26 mouse cellular contexts compared by ENCODE assay signal in genomic region chr11:116704336-116705035, GRCm38 (mm10). TPM values are rescaled to one million over a fixed set of nuclear protein-coding genes. Genes with fewer than 3 reads are reported as not detected.
A peak's percentile ranks its signal among the peaks of the same experiment; 100 is the strongest.
DNase-seq lines count a peak whose midpoint lies in the region; ATAC-seq and TF ChIP-seq lines count a peak whose summit lies in the region.
"Had no signal": no experiment of that assay in that cellular context is flagged by ENCODE, and none has a peak within 500 bp of the region (broad histone marks: within the 10 kb centered on the region; RNA-seq: fewer than 3 reads in every experiment).

No protein-coding gene starts in this region.

- no peak for ATAC-seq in heart, embryonic 12.5 days (ENCODE audit: insufficient number of reproducible peaks, low FRiP score)
- no peak for ATAC-seq in lung, postnatal 0 days
- ATAC-seq: forebrain, embryonic 13.5 days; hindbrain, embryonic 16.5 days; intestine, embryonic 15.5 days; midbrain, embryonic 15.5 days had no signal

- peak; percentile 18 to 31 for DNase-seq in heart, adult 9 months (ENCODE audit: low spot score in 2 of 2)
- no peak for DNase-seq in lung, postnatal 0 days (ENCODE audit: low spot score)
- DNase-seq in lung, adult 2 months, result no peak
- DNase-seq in R1 (ENCODE audit: low read depth, low spot score), result peak; percentile 86
- no peak for DNase-seq in embryo, embryonic 11 days
- no peak for DNase-seq in right cerebral cortex, adult 18-20 months
- DNase-seq: adrenal gland, adult 2 months; cerebellum, adult 11-12 months; cerebellum, postnatal 10 days; kidney, adult 9 months; layer of hippocampus, adult 9-11 months; liver, embryonic 13.5 days; retina, postnatal 1 day; thymus, adult 2 months; thymus, postnatal 4 days had no signal

- no peak overlapping the region for H3K9ac ChIP-seq in heart, embryonic 12.5 days
- no peak overlapping the region for H3K9ac ChIP-seq in lung, postnatal 0 days (replicated peaks; ENCODE audit: low read depth)
- H3K9ac ChIP-seq: embryonic facial prominence, embryonic 12.5 days; forebrain, embryonic 13.5 days; heart, embryonic 15.5 days; intestine, embryonic 15.5 days; liver, embryonic 13.5 days; midbrain, embryonic 15.5 days; neural tube, embryonic 12.5 days; stomach, embryonic 15.5 days had no signal

- no peak for TF ChIP-seq EP300 in lung, postnatal 0 days (IDR thresholded peaks at IDR 0.05)

- H3K27me3 ChIP-seq in heart, embryonic 12.5 days (replicated peaks), result no peaks in the 10 kb centered on the region
- no peaks in the 10 kb centered on the region for H3K27me3 ChIP-seq in lung, postnatal 0 days (replicated peaks; ENCODE audit: insufficient read depth, low read length)
- H3K27me3 ChIP-seq: embryonic facial prominence, embryonic 12.5 days; forebrain, embryonic 13.5 days; heart, embryonic 15.5 days; intestine, embryonic 15.5 days; liver, embryonic 13.5 days; midbrain, embryonic 15.5 days; neural tube, embryonic 12.5 days; stomach, embryonic 15.5 days had no signal

- H3K27ac ChIP-seq in heart, embryonic 12.5 days (ENCODE audit: poor library complexity, severe bottlenecking), result no peak overlapping the region
- peak overlapping the region; percentile 34; the same call in 1 of the 2 replicates for H3K27ac ChIP-seq in lung, postnatal 0 days (ENCODE audit: low read length)
- H3K27ac ChIP-seq: embryonic facial prominence, embryonic 12.5 days; forebrain, embryonic 13.5 days; heart, embryonic 15.5 days; hindbrain, embryonic 10.5 days; intestine, embryonic 15.5 days; liver, embryonic 13.5 days; macrophage; midbrain, embryonic 15.5 days; neural tube, embryonic 12.5 days; stomach, embryonic 15.5 days had no signal

- peaks cover 8% of the 10 kb centered on the region; the same call in 1 of the 2 replicates for H3K4me1 ChIP-seq in heart, embryonic 12.5 days (replicated peaks)
- H3K4me1 ChIP-seq in lung, postnatal 0 days (ENCODE audit: insufficient read depth, low read depth, low read length), result no peaks in the 10 kb centered on the region
- H3K4me1 ChIP-seq in lung, adult 2 months (ENCODE audit: control insufficient read depth, insufficient read depth, low read length), result 0 out of 2 replicates have a peak, but pooled peaks cover 3% of the 10 kb centered on the region
- H3K4me1 ChIP-seq: embryonic facial prominence, embryonic 12.5 days; hindbrain, embryonic 10.5 days; intestine, embryonic 15.5 days; liver, embryonic 13.5 days; midbrain, embryonic 15.5 days; neural tube, embryonic 12.5 days; stomach, embryonic 15.5 days had no signal

- peaks cover 6% of the 10 kb centered on the region; the same call in 1 of the 2 replicates for H3K9me3 ChIP-seq in heart, embryonic 12.5 days (replicated peaks)
- H3K9me3 ChIP-seq in lung, postnatal 0 days (ENCODE audit: low read length), result no peaks in the 10 kb centered on the region
- H3K9me3 ChIP-seq: embryonic facial prominence, embryonic 12.5 days; forebrain, embryonic 13.5 days; heart, embryonic 15.5 days; hindbrain, embryonic 10.5 days; intestine, embryonic 15.5 days; liver, embryonic 13.5 days; midbrain, embryonic 15.5 days; neural tube, embryonic 12.5 days; stomach, embryonic 15.5 days had no signal

- H3K4me2 ChIP-seq in heart, embryonic 12.5 days, result no peak overlapping the region
- H3K4me2 ChIP-seq in lung, postnatal 0 days (replicated peaks; ENCODE audit: low read depth, low read length), result no peak overlapping the region
- H3K4me2 ChIP-seq: embryonic facial prominence, embryonic 12.5 days; forebrain, embryonic 13.5 days; heart, embryonic 15.5 days; intestine, embryonic 15.5 days; liver, embryonic 13.5 days; midbrain, embryonic 15.5 days; neural tube, embryonic 12.5 days; stomach, embryonic 15.5 days had no signal

- no peak for TF ChIP-seq POLR2A in lung, adult 2 months (IDR thresholded peaks at IDR 0.05; ENCODE audit: borderline replicate concordance, extremely low read depth, low read depth, low read length)

- TF ChIP-seq CTCF in lung, postnatal 0 days (IDR thresholded peaks at IDR 0.05), result no peak
- no peak for TF ChIP-seq CTCF in lung, adult 2 months (IDR thresholded peaks at IDR 0.05; ENCODE audit: insufficient read depth, low read length)

- no peak overlapping the region for H3K4me3 ChIP-seq in heart, embryonic 12.5 days
- H3K4me3 ChIP-seq in lung, postnatal 0 days (ENCODE audit: low read depth, low read length), result no peak overlapping the region
- no peak overlapping the region for H3K4me3 ChIP-seq in lung, adult 2 months (replicated peaks; ENCODE audit: extremely low read depth, low read depth, low read length)
- H3K4me3 ChIP-seq: embryonic facial prominence, embryonic 12.5 days; forebrain, embryonic 13.5 days; heart, embryonic 15.5 days; hindbrain, embryonic 10.5 days; intestine, embryonic 15.5 days; liver, embryonic 13.5 days; midbrain, embryonic 15.5 days; neural tube, embryonic 12.5 days; stomach, embryonic 15.5 days had no signal

- 85% methylated on average over 8 of the region's 8 CpGs for WGBS in heart, embryonic 12.5 days
- 88% methylated on average over 8 of the region's 8 CpGs for WGBS in lung, postnatal 0 days
- WGBS in lung, adult 2 months, result 80% methylated on average over 8 of the region's 8 CpGs

- H3K36me3 ChIP-seq in heart, embryonic 12.5 days, result no peaks in the 10 kb centered on the region
- H3K36me3 ChIP-seq in lung, postnatal 0 days (ENCODE audit: insufficient read depth, low read length), result no peaks in the 10 kb centered on the region
- H3K36me3 ChIP-seq: embryonic facial prominence, embryonic 12.5 days; heart, embryonic 15.5 days; hindbrain, embryonic 10.5 days; intestine, embryonic 15.5 days; liver, embryonic 13.5 days; midbrain, embryonic 15.5 days; neural tube, embryonic 12.5 days; stomach, embryonic 15.5 days had no signal

RNA-seq across cellular contexts. Expression of gene Cygb, which starts 50.4 kb away (rescaled TPM):
- 1.3 and 1.4 TPM in 2 replicates for polyA plus RNA-seq in heart, embryonic 12.5 days (2016; fragmentation: Nextera tagmentation; extraction: Ambion mirVana)
- polyA plus RNA-seq in lung, postnatal 0 days (2015; fragmentation: Nextera tagmentation; extraction: Ambion mirVana), result 27.3 and 32.0 TPM in 2 replicates
- polyA plus RNA-seq in lung, adult 2 months (2012; rRNA removed), result 33.6 and 41.2 TPM in 2 replicates
- polyA plus RNA-seq: macrophage had no signal

RNA-seq across cellular contexts. Expression of gene Prcd, which starts 51.2 kb away (rescaled TPM):
- 0.73 TPM in 1 of 2 replicates, not detected in the other for polyA plus RNA-seq in heart, embryonic 12.5 days (2016; fragmentation: Nextera tagmentation; extraction: Ambion mirVana)
- polyA plus RNA-seq in lung, postnatal 0 days (2015; fragmentation: Nextera tagmentation; extraction: Ambion mirVana), result 10.9 and 16.4 TPM in 2 replicates
- 2.8 and 5.6 TPM in 2 replicates for polyA plus RNA-seq in lung, adult 2 months (2012; rRNA removed)
- polyA plus RNA-seq: macrophage had no signal

Comparison
In these comparisons a context has a peak if more than half of its experiments do, and no peak if none do; other contexts are left out.
1. DNase-seq: peak in heart, adult 9 months (2 of 2) and R1 (single experiment); none in lung, postnatal 0 days (single experiment), lung, adult 2 months (single experiment), embryo, embryonic 11 days (single experiment) and right cerebral cortex, adult 18-20 months (single experiment).
2. RNA of gene Cygb, which starts 50.4 kb away (polyA plus RNA-seq): 33.6 to 41.2 TPM in lung, adult 2 months and 27.3 to 32.0 TPM in lung, postnatal 0 days; 1.3 to 1.4 TPM in heart, embryonic 12.5 days; every median in the first group is over 10 times any median in the second.